Mouse (Mus musculus): ENCODE measurements around the gene Kbtbd2.

- TF ChIP-seq POLR2A (IDR thresholded peaks at IDR 0.05; ENCODE audit: low read depth, low read length) (no peak), CTCF (conservative IDR thresholded peaks at IDR 0.05; ENCODE audit: insufficient read depth, insufficient read length, low read depth, low read length) (no peak)
Measured at GRCm38 (mm10) chr6:56843229-56843628, 45.6 kb upstream of the Kbtbd2 start.

All from kidney, adult 2 months (tissue).